Mouse (Mus musculus) kidney, adult 11 months (tissue): ENCODE results near the gene Nfyc.
A peak's percentile ranks its signal among the peaks of the same experiment; 100 is the strongest.

Experiments used
- DNase-seq: peaks from one replicate; pipeline ENCODE4 v3.0.0; 2022

The Nfyc gene

DNA sequence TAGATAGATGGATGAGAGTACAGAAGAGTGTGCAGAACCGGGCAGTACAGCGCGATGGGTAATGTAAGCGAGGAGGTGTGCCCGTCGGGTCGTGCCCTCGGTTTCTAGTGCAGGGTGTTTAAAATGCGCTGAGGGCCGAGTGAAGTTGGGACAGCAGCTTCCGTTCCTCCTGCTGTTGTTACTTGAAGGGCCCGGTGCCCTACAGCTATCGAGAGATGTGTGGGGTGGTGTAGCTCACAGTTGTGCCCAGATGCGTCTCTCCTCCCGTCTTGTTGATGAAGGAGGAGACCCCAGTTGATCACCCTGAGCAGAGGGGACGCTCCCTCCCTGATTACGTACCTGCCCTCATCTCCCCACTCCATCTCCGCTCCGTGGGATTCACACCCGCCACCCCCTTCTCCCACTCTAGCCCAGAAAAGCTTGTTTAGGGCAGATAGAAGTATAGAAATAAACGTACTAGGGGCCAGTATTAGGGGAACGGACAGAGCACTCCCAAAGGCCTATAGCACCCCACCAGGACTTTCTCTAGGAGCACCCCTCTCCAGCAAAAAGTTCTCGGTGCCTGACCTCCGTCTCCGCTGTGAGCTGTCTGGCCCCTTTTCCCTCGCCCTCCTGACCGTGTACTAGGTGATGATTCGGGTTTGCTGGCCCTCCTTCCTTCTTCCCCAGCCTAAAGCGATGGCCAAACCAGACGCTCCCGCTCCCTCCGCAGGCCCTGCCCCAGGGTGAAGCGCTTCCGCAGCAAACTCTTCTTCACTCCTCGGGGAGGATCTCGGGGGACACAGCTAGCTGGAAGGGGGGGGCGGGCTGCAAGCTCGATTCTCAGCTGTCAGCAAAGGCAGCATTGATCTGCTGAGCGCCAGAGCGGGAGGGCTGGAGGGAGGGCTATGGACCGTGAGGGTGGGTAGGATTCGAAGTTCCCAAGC, 83.2 kb downstream of the Nfyc start, which contains the start of gene Kcnq4:
TSS of gene Kcnq4 (minus strand) at position 672 of the 926 bp plus-strand sequence.
- no peak for DNase-seq

DNA sequence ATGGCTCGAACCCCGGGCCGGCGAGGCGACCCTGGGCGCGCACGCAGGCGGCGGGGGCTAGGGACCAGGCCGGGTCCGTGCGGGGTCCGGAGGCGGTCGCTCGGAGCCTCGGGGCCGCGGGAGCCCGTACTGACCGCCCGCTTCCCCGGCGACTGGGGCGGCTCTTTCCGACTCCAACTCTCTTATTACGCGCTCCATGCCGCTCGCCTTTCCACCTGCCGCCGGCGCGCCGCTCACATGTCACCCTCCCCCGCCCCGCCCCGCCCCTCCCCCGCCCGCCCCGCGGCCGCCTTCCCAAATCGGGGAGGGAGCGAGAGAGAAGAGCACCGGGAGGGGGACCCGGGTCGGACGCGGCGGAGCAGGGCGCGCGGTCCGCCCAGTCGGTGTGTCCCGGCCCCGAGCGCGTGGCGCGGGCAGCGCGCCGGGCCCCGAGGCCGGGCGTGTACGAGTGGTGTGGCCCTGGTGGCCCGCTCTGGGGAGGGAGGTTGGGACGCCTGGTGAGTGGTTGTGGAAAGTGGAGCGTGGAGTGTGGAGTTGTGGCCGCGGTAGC, 84.1 kb downstream of the Nfyc start:
- no peak for DNase-seq

DNA sequence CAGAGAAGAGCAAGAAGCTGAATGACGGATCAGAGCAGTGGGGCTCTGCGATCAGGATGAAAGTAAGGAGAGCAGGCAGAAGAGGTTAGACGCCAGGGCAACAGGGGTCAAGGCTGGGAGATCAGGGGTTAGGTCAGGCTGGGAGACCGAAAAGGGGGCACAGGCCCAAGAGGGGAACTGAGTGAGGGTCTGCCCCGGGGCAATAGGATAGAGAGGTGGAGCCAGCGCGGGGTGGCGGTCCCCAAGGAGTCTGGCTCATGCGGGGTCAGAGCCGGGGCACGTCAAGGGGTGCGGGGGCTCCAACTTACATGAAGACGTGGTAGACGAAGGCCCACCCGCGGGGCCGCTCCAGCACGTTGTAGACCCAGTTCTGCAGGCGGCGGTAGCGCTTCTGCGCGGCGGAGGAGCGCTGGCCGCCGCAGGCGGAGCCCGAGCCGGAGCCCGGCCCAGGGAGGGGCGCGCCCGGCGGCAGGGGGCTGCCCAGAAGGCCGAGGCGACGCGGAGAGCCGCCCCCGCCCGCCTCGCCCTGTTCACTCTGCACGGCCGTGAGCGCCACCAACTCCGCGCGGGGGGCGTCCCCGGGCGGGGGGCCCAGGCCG, 84.7 kb downstream of the Nfyc start:
- no peak for DNase-seq

DNA sequence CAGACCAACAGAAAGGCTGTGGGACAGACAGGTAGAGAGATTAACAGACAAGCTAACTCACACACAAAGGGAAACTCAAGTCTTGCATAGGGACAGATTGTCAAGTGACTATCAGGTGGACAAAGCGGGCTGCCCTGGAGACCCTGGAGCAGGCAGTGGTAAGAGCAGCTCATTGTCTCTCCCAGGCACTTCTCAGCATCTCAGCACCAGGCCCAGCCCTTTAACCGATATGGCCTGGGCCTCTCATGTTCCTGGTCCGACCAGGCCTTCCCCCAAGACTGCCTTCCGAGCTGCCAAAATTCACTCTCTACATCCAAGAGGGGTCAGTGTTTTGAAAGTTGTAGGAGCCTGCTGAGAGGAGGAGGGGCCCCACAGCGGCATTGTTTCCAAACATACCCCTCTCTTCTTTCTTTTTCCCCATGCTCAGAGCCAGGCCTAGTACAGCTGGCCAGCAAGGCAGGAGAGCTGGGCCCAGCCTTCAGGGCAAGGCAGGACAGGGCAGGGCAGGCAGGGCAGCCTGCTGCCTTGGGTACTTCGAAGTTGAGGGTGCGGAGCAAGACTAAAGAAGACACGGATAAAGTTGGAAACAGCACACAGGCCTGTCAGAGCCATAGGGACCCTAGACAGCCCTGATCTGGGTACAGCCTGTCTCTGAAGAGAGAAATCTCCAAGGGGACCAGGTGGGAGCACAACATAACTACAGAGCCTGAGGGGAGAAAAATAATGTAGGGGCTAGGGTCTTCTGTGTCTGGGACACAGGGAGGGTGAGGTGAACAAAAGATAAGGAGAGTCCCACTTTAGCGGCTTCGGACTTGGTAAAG, 85.4 kb downstream of the Nfyc start:
- no peak for DNase-seq

DNA sequence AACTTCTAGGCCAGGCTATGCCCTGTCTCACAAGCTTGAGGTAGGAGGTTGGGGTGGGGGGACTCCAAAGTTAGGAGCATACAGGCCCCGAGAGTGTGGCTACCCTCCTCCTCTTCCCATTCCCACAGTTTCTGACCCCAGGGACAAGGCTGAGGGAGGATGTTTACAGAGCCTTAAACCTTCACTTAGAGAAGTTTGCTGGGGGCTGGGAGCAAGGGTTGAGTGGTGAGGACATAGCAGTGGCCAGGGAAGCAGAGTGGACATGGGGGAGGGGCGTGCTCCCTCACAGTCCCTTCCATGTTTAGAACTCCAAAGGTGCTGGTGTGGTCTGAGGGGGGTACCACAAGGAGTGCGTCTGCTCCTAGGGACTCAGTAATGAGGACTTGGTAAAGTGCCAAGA, 87.7 kb downstream of the Nfyc start:
- no peak for DNase-seq

DNA sequence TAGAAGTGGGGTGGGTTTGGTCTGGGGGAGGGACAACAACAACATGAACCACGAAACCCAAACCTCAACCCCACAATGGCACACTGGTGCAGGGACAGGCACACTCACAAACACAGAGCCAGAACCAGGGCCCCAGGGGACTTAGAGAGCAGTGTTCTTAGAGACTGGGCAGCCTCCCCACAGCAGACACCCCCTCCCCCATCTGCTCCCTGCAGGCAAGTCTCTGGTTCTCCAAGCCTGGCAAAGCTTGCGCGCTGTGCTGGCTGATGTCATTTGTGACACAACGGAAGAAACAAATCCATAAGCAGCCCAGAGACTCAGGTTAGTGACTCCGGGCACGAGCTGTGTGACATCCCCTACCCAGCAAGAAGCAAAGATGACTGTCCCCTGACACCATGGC, 90.1 kb downstream of the Nfyc start:
- DNase-seq: no peak

DNA sequence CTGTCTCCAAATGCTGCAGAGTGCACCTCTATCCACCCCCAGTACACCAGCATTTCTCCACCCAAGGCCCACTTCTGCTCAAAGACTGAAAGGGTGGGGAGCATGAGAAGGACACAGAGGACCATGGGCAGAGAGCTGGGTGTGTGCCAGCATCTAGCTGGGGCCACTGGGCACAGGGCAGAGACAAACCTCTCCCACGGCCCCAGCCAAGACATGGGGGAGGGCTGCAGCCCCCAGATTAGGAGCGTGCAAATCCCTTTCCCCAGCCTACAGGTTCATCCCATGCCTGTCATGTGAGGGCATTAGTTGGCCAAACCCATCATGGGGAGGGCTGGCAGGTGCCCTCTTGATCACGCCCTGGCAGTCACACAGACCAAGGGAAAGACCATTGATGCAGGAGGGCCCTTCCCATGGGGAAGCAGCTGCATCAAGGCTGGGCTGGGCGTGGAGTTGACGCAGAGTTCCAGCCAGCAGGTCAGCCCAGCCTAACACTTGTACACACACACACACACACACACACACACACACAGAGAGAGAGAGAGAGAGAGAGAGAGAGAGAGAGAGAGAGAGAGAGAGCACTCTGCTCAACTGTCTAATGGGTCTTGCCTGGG, 97.3 kb downstream of the Nfyc start:
- no peak for DNase-seq

DNA sequence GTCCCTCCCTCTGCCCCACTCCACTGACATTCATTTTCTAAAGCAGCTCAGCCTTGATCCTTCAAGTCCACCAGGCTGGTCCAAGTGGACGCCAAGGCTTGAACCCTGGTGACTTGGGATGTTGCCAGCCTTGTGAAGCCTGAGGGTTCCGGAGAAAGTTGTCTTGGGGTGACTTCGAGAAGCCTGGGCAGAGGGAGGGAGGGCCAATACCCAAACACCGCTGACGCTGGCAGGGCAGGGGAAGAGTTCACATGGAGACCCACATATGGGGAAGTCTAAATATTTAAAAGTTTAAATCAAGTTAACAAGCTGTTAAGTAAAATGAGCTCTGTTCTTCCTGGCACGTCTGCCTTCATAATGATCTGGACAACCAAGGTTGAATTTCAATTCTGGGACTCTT, 98.6 kb downstream of the Nfyc start:
- no peak for DNase-seq

DNA sequence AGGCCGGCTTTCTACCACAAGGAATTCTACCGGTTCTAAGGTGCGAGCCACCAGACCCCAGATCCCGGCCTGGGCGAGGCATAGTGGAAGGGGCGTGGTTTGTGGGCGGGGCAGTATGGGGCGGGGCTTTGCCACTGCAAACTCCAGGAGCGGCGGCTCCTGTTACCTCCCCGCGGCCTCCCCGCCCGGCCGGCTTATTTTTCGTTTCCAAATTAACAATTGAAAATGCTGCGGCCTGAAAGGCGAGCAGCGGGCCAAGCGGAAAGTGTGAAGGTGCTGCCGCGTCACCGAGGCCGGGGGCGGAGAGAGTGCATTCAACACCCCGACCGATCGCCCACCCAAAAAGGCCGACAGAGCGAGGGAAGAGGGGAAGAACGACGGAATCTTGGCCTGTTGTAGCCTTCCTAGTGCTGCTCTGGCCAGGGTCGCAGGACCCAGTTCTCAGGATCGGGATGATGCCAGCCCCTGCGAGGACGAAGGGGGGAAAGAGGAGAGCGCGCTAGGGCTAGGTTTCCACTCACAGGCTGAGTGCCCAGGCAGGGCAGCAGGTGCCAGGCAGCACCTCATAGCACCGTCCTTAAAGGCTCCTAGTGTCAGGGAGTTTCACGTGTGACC, 100.2 kb downstream of the Nfyc start:
- peak; percentile 52 for DNase-seq

DNA sequence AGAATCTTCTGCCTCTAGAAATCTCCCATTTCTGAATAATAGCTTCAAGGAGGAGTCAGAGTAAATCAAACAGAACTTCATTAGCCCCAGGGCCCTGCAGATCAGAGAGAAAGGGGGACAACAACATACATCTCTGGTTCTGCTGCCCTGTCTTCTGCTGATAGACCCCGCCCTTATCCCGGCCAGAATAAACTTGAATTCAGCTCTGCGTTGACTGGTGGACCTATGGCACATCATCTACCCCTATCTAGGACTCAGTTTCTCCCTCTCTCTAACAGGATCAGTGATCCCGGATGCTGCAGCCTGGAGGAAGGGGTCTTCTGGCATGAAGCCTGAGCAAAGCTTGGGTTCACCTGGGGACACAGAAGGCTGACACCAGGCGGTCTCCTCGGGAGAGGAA, 100.8 kb downstream of the Nfyc start:
- no peak for DNase-seq

DNA sequence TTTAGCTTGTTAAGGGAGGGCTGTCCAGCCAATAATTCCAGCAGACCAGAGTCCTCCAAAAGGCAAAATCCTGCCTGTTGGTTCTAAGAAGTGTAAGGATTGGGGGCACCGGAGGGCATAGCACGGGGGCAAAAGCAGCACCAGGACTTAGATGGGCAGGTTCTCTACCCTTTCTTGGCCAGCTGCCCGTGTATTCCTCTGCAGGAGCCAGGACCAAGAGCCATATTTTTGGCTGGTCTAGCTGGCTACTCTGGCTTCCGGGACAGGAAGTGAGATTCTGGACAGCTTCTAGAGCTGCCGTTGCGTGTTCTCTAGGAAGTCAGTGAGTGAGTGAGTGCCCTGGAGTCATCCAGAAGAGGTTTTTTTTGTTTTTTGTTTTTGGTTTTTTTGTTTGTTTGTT, 101.2 kb downstream of the Nfyc start:
- peak; percentile 29 for DNase-seq

DNA sequence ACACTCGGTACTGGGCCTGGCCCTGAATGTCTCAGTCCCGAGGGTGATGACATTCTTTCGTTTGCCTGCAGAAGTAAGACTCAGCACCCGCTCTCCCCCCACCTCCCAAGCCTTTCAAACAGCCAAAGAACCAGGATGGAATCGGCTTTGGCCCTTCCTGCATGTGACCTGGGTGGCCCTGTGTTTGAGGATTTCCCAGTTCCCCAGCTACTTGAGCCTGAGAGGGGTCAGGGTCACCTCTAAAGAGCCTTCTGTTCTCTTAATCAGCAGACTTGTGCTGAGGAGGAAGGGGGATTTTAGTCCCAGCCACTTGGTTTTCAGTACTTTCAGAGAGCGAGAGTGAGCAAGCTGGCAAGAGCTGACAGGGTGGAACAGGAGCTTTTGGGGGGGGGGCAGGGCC, 101.9 kb downstream of the Nfyc start:
- DNase-seq: no peak

DNA sequence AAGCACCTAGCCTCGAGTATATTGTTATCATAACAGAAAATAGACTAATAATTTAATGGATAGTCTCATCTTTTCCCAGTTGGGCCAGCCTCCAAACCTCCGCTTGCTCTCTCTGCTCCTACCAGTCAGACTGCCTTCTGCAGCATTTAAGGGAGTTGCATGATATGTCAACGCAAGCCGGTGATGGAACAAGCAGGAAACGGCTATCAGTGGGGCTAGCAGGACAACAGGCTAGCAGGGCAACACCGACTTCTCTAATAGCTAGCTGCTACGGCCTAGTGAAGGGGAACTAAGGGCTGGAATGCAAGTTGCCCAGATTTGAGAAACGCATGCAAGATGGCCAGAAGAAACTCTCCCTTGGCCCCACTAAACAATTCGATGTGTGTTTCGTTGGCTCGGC, 103.5 kb downstream of the Nfyc start:
- no peak for DNase-seq

DNA sequence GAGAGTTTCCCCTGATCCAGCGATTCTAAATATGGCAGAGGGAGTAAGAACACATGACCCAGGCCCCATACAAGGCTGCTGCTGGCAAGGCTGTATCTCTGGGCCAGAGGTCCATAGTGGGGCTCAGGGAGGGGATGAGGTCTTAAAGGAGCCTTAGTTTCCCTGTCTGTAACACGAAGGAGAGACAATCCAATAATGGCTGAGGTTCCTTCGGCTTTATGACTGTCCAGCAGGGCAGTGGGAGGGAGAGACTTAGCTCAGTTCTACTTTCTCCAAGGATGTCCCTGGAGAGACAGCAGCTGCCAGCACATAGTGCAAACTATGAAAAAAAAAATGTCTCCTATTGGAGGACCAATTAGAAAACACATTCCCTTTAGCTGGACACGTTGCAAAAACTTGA, 105.2 kb downstream of the Nfyc start:
- no peak for DNase-seq

DNA sequence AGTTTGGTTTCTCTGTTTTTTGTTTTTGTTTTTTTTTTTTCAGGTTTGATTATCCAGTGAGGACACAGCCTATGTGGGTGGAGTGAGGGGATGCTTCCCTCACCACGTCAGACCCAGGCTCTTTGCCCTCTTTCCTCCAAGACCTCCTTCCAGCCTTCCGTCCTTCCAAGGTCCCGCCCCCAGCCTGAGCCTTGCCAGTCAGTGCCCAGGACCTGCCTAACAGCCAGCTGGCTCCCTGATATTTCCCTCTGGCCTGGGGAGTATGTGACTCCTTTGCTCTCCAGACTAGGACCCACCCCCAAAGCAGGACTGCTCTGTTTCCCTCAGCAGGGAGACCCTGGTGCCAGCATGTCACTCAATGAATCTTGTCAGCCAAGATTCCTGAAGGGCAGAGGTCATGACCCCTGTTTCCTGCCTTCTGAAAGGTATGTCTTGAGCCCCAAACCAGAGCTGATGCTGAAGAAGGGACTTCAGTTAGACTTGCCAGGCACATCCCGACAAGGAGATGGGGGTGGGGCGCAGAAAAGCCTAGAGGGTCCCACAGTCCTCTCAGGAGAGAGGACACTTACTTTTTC, 105.8 kb downstream of the Nfyc start:
- DNase-seq: no peak

DNA sequence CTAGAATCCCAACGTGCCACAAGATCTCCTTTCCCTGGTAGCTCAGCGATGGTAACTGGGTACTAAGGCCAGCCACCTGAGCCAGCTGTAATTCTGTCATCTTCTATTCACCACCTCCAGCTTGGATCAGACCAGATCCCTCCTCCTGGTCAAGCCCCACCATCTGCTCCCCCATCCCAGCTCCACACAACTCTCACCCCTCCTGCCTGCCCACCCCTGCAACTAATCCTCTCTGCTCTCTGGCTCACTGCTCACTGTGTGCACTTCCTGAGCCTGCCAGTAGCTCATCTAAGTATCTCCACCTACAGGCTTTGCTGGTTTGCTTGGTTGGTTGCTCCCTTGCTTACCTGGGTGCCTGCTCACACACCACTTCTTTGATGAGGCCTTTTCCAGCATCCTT, 109.8 kb downstream of the Nfyc start:
- no peak for DNase-seq

DNA sequence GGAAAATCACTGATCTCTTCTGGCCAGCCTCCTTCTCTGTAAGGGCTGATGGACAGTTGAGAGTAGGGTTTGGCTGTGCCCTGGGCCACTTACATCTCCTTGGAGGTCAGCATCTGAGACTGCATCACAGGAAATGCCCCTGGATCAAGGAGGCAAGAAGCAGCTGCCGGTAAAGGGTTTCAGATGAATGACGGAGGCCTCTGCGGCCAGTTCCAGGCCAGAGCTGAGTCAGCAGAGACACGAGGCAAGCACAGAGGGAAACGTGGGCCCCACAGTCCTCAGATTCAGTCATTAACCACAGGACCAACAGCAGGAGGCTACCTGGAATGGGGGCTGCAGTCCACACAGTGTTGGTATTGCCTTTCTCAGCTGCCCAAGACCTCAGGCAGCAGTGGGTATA, 112.2 kb downstream of the Nfyc start:
- no peak for DNase-seq

DNA sequence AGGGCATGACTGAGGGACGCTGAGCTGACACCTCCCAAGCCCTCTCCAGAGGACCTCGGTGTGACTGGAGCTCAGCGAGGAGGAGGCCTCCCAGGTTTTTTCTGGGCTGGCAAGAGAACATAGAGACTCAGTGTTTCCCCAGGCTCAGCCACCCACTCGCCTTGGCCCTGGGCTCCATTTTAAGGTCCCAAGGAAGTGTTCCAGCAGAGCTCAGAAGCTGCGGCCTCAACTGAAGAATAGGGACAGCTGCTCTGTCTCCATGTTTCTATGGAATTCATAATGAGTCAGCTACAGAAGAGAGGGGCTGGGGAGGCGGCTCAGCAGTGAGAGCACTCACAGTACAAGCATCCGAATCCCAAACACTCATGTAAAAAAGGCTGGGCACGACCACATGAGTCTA, 113.8 kb downstream of the Nfyc start:
- no peak for DNase-seq

DNA sequence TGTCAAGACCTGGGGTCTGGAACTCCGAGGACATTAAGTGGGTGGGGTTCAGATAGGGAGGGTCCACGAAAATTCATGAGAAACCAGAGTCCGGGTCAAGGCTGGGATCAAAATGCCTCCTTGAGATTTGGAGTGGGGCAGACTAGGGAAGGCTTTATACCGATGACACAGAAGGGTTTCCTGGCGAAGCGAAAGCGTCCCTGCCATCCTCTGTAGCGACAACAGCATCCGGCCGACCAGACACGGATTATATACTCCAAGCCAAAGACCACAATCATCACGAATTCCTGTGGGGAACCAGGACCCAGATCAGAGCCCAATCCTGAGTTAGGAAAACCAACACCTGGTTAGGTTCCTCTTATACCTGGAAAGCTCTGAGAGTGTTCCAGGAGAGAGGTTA, 114.6 kb downstream of the Nfyc start:
- DNase-seq: no peak

DNA sequence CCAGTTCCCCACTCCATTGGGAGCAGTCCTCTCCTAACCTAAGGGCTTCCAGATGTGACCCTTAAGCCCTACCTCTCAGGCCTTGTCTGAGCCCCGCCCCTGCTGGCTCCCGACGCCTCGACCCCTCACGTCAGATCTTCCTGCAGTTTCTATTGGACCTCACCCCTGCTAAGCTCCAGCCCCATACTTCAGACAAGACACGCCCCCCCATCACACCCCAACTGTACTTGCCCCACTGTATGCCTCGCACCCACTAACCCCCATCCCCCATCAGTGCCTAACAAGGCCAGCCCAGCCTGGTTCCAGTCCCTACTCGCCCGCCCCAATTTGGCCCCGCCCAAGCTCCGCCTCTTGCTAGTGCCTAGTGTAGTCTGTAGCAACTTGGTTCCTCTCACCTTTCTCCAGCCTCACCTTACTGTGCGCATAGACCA, 115.2 kb downstream of the Nfyc start:
- DNase-seq: peak; percentile 38

DNA sequence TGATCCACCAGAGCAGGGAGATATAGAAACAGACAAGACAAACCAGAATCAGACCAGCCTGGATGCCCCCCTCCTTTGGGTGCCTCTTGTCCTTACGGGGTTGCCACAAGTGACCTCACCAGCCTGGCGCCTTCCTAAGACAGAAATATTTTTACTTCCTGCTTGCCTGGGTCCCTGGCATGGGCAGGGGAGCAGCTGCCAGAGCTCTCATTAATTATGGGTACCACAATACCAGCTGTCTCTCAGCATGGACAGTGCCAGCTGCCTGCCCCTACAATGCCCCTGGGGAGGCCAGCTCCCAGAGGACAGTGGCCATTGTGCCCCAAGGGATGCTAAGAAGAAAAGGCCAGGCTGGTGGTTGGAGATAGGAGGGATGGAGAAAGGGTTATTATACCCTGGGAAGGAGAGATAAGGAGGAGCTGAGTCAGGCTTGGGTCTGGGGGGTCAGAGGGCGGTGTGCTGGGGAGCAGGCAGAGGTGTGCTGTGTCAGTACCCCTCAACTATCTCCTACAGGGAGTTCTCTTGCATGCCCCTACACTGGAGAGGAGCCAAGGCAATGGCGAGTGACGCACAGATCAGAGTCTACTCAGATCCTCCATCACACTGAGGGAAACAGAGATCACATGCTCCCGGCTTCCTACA, 117.4 kb downstream of the Nfyc start:
- DNase-seq: no peak

DNA sequence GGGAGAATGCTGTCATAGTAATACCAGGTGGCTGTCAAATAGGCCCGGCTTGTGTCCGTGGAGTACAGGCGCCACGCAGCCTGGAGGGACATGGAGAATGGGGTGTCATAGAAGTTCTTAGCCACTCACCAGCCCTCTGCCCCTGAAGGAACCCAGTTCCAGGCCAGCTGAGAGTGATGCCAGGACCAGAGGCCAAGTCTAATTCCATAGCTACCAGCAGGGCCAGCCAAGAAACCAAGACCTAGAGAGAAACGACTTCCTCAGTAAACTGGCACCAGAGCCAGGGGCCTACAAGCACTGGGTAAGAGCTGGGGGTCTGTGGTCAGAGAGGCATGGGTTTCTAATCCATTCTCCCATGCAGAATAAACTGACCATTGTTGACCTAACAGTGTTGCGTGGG, 118.4 kb downstream of the Nfyc start:
- DNase-seq: no peak
